Mouse (Mus musculus) hindbrain, embryonic 12.5 days (tissue): ENCODE results near the gene Rell1. TPM values are rescaled to one million over a fixed set of nuclear protein-coding genes. Genes with fewer than 3 reads are reported as not detected.
"Not testable (repeated sequence)": the region's sequence is repeated elsewhere in the genome, so short reads cannot be mapped to it uniquely, and the experiment has no call there.

Source experiments
- ATAC-seq: fragments of 200-750 bp; cut with Nextera tagmentation; 2 replicates; pipeline ENCODE4 v1.8.0; 2017; ENCODE audit warnings: moderate TSS enrichment; ENCODE audit not compliant: low FRiP score
- H3K27ac ChIP-seq: fragments of 300-500 bp; sonication (generic); 2 replicates; pipeline ENCODE4 v1.5.1; 2016; ENCODE audit warnings: mild to moderate bottlenecking
- H3K27me3 ChIP-seq: fragments of 300-500 bp; sonication (generic); 2 replicates; pipeline ENCODE4 v1.6.1; 2016; ENCODE audit warnings: mild to moderate bottlenecking
- H3K36me3 ChIP-seq: fragments of 300-500 bp; sonication (generic); 2 replicates; pipeline ENCODE4 v1.6.1; 2016; ENCODE audit warnings: mild to moderate bottlenecking
- H3K4me1 ChIP-seq: fragments of 300-500 bp; sonication (generic); 2 replicates; pipeline ENCODE4 v1.6.1; 2016
- H3K4me2 ChIP-seq: fragments of 300-500 bp; sonication (generic); replicated peaks from 2 replicates; pipeline ENCODE4 v1.6.1; 2016; ENCODE audit warnings: mild to moderate bottlenecking
- H3K4me3 ChIP-seq: fragments of 300-500 bp; sonication (generic); 2 replicates; pipeline ENCODE4 v1.5.1; 2016; ENCODE audit warnings: mild to moderate bottlenecking
- H3K9ac ChIP-seq: fragments of 300-500 bp; sonication (generic); 2 replicates; pipeline ENCODE4 v1.6.1; 2016; ENCODE audit warnings: mild to moderate bottlenecking, moderate library complexity
- H3K9me3 ChIP-seq: fragments of 300-500 bp; sonication (generic); replicated peaks from 2 replicates; pipeline ENCODE4 v1.6.1; 2016; ENCODE audit warnings: mild to moderate bottlenecking
- WGBS: fragments of 180-500 bp; shearing (Covaris S2); methylation state at CpG from one replicate; pipeline ENCODE4 v1.1.7; 2016; 5-methylcytosine and 5-hydroxymethylcytosine counted together
- polyA plus RNA-seq: library from polyadenylated mRNA; unstranded; fragments of >200 nt; fragmentation: Nextera tagmentation; extraction: Ambion mirVana; gene quantifications from 2 replicates; pipeline ENCODE4 v1.2.1, GENCODE M21; 2016

Rell1 gene
- polyA plus RNA-seq, 1 experiment from 2014 or later, result 15.5 TPM

DNA sequence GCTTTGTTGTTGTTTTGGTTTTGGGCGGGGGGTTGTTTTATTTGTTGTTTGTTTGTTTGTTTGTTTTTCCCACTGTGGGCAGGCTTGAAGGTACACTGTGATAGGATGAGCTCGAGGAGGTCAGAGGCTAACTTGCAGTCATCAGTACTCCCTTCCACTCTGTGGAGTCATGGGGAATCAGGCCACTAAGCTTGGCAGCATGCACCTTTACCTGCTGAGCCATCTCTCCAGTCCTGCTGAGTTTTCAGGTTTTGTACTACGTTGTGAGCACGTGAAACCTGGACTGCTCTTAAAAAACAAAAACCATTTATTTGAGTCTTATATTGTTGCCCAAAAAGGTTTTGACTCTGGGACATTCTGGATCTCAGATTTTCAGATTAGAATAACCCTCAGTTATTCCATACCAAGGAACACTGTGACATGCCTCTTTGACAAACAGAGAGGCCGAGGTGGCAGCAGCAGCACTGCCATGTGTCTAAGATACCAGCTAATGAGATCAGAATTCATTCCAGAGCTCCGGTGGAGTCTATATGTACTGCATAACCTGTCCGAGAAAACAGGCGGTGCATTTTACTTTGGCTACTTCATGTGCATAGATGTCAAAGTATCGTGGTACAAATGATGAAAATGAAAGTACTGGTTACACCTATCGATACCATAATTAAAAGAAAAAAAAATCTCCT is 52.1 kb downstream of the Rell1 start:
- Histone ChIP-seq H3K9ac (no peak overlapping the region), H3K27me3 (no peaks in the 10 kb centered on the region), H3K9me3 (no peaks in the 10 kb centered on the region), H3K4me2 (no peak overlapping the region), H3K27ac (no peak overlapping the region), H3K4me1 (no peaks in the 10 kb centered on the region), H3K4me3 (no peak overlapping the region), H3K36me3 (no peaks in the 10 kb centered on the region)
- no peak for ATAC-seq
- 92% methylated on average over 10 of the region's 10 CpGs for WGBS

DNA sequence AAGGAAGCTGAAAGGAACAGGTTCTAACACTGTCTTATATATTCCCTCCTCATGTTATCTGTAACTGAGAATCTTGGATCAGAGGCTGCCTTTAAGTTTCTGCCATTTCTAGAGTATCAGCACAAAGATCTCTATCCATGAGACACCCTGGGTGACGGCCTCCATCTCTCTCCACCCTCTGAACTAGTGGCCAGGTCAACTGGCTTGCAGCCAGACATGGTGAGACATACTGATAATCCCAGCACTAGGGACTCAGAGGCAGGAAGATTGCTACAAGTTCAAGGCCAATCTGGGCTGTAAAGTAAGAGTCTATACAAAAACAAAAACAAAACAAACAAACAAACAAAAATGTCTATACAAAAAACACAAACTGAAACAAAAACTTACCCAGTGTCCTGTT is 53.8 kb downstream of the Rell1 start:
- no peaks in the 10 kb centered on the region for H3K9me3 ChIP-seq
- no peaks in the 10 kb centered on the region for H3K27me3 ChIP-seq
- no peak overlapping the region for H3K4me2 ChIP-seq
- H3K36me3 ChIP-seq, result no peaks in the 10 kb centered on the region
- H3K4me3 ChIP-seq, result no peak overlapping the region
- 80% methylated on average over 1 of the region's 1 CpGs for WGBS
- H3K27ac ChIP-seq, result no peak overlapping the region
- H3K9ac ChIP-seq, result no peak overlapping the region
- no peaks in the 10 kb centered on the region for H3K4me1 ChIP-seq
- no peak for ATAC-seq

GRCm38 (mm10) chr5:63910171-63910960 is 58.3 kb downstream of the Rell1 start:
- Histone ChIP-seq H3K36me3 (no peaks in the 10 kb centered on the region), H3K27ac (no peak overlapping the region), H3K4me3 (no peak overlapping the region), H3K4me2 (no peak overlapping the region), H3K4me1 (no peaks in the 10 kb centered on the region), H3K9me3 (no peaks in the 10 kb centered on the region), H3K27me3 (no peaks in the 10 kb centered on the region), H3K9ac (no peak overlapping the region)
- ATAC-seq, result no peak
- WGBS, result 83% methylated on average over 10 of the region's 10 CpGs

GRCm38 (mm10) chr5:63907513-63907912 is 61.2 kb downstream of the Rell1 start:
- Histone ChIP-seq H3K9ac (no peak overlapping the region), H3K4me1 (no peaks in the 10 kb centered on the region), H3K4me3 (no peak overlapping the region), H3K4me2 (no peak overlapping the region), H3K36me3 (no peaks in the 10 kb centered on the region), H3K27me3 (no peaks in the 10 kb centered on the region), H3K27ac (no peak overlapping the region), H3K9me3 (no peaks in the 10 kb centered on the region)
- 69% methylated on average over 4 of the region's 4 CpGs for WGBS
- no peak for ATAC-seq

- no peak overlapping the region for H3K9ac ChIP-seq
- H3K36me3 ChIP-seq, result no peaks in the 10 kb centered on the region
- H3K27me3 ChIP-seq, result no peaks in the 10 kb centered on the region
- H3K4me1 ChIP-seq, result no peaks in the 10 kb centered on the region
- WGBS, result 46% methylated on average over 13 of the region's 13 CpGs
- no peak overlapping the region for H3K4me3 ChIP-seq
- no peak overlapping the region for H3K4me2 ChIP-seq
- no peak overlapping the region for H3K27ac ChIP-seq
- H3K9me3 ChIP-seq, result no peaks in the 10 kb centered on the region
- ATAC-seq, result peak; percentile 60
Observed at GRCm38 (mm10) chr5:63906149-63907093, 62.3 kb downstream of the Rell1 start.

- Histone ChIP-seq H3K4me3 (no peak overlapping the region), H3K36me3 (no peaks in the 10 kb centered on the region), H3K9me3 (no peaks in the 10 kb centered on the region), H3K4me2 (no peak overlapping the region), H3K9ac (no peak overlapping the region), H3K27ac (no peak overlapping the region), H3K27me3 (no peaks in the 10 kb centered on the region), H3K4me1 (no peaks in the 10 kb centered on the region)
- 88% methylated on average over 3 of the region's 3 CpGs for WGBS
- ATAC-seq, result no peak
Observed at GRCm38 (mm10) chr5:63903329-63903728, 65.4 kb downstream of the Rell1 start.

DNA sequence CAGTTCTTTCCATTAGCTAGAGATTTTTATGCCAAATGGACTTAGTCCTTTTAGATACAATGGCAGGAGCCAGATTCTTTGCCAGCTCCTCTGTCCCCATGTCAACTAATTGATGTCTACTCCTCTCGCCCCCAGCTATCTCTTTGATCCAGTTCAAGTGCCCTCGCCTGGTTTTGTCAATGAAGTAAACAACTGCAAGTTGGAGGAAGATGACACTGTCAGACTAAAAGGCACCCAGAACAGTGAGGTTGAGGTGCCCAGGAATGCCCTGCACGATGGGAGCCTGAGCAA is 70.9 kb downstream of the Rell1 start:
- no peak for ATAC-seq
- H3K9ac ChIP-seq, result no peak overlapping the region
- H3K4me1 ChIP-seq, result no peaks in the 10 kb centered on the region
- no peaks in the 10 kb centered on the region for H3K36me3 ChIP-seq
- 90% methylated on average over 3 of the region's 3 CpGs for WGBS
- H3K4me2 ChIP-seq, result no peak overlapping the region
- no peaks in the 10 kb centered on the region for H3K27me3 ChIP-seq
- no peak overlapping the region for H3K4me3 ChIP-seq
- no peaks in the 10 kb centered on the region for H3K9me3 ChIP-seq
- no peak overlapping the region for H3K27ac ChIP-seq

- not testable (repeated sequence) for H3K27me3 ChIP-seq, H3K4me3 ChIP-seq, H3K9me3 ChIP-seq, H3K4me2 ChIP-seq, H3K4me1 ChIP-seq, H3K36me3 ChIP-seq, ATAC-seq, H3K27ac ChIP-seq, H3K9ac ChIP-seq
- WGBS, result 88% methylated on average over 5 of the region's 5 CpGs
Observed at GRCm38 (mm10) chr5:63897001-63897819, 71.5 kb downstream of the Rell1 start.

DNA sequence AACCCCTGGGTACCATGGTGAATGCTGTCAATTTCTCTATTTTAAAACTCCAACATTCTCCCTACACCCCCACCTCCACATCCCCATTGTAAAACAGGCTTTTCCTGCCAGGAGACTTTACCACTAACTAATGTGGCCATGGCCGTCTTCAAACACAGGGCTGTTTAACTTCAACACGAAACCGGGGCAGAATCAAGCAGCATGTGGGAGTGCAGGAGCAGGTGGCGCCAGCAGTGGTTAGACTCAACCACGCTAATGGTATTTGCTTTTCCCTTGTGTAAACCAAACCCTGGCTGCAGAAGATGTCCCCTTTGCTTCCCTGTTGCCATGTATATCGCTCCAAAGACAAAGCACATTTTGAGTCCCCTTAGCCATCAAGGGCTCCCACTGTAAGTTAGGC is 76.8 kb downstream of the Rell1 start:
- Histone ChIP-seq H3K4me3 (no peak overlapping the region), H3K9me3 (0 out of 2 replicates have a peak, but pooled peaks cover 4% of the 10 kb centered on the region), H3K36me3 (no peaks in the 10 kb centered on the region), H3K4me1 (no peaks in the 10 kb centered on the region), H3K27me3 (no peaks in the 10 kb centered on the region), H3K4me2 (no peak overlapping the region), H3K27ac (no peak overlapping the region), H3K9ac (no peak overlapping the region)
- no peak for ATAC-seq
- 82% methylated on average over 6 of the region's 6 CpGs for WGBS

DNA sequence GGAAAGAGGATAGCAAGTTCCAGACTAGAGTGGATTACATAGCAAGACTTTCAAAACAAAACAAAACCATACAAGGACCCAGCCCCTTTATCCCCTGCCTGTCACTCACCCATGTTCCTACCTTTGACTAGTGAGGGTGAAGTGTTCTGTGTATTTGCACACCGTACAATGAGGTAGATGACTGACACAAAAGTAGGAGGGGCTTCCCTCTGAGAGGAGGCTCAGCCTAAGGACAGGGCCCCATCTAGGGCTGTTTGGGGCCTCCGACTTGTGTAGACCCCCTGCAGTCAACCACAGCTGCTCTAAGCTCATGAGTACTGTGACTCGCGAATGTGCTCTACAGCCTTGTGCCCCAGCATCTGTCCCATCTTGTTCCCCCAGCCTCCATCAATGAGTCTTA is 77.5 kb downstream of the Rell1 start:
- Histone ChIP-seq H3K36me3 (no peaks in the 10 kb centered on the region), H3K4me1 (no peaks in the 10 kb centered on the region), H3K4me2 (no peak overlapping the region), H3K4me3 (no peak overlapping the region), H3K9me3 (0 out of 2 replicates have a peak, but pooled peaks cover 4% of the 10 kb centered on the region), H3K9ac (no peak overlapping the region), H3K27me3 (no peaks in the 10 kb centered on the region), H3K27ac (no peak overlapping the region)
- ATAC-seq, result no peak
- 68% methylated on average over 4 of the region's 4 CpGs for WGBS

DNA sequence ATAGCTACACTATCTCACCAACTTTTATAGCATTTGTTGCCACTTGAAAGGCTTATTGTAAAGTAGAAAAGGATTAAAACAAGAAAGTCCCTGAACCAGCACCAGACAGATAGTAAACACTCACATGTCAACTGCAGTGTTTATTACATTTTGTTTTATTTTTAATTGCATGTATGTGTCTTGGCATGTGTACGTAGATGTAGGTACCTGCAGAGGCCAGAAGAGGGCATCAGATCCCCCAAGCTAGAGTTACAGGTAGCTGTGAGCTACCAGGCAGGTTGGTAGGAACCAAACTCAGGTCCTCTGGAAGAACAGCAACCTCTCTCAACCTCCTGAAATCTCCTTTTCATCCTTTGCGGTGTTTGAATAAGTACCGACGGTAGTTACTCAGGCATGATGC is 81.6 kb downstream of the Rell1 start:
- H3K4me1 ChIP-seq, result no peaks in the 10 kb centered on the region
- H3K4me2 ChIP-seq, result no peak overlapping the region
- H3K9me3 ChIP-seq, result 0 out of 2 replicates have a peak, but pooled peaks cover 4% of the 10 kb centered on the region
- no peak overlapping the region for H3K27ac ChIP-seq
- H3K36me3 ChIP-seq, result no peaks in the 10 kb centered on the region
- no peaks in the 10 kb centered on the region for H3K27me3 ChIP-seq
- 100% methylated on average over 4 of the region's 4 CpGs for WGBS
- no peak overlapping the region for H3K9ac ChIP-seq
- ATAC-seq, result no peak
- H3K4me3 ChIP-seq, result no peak overlapping the region

DNA sequence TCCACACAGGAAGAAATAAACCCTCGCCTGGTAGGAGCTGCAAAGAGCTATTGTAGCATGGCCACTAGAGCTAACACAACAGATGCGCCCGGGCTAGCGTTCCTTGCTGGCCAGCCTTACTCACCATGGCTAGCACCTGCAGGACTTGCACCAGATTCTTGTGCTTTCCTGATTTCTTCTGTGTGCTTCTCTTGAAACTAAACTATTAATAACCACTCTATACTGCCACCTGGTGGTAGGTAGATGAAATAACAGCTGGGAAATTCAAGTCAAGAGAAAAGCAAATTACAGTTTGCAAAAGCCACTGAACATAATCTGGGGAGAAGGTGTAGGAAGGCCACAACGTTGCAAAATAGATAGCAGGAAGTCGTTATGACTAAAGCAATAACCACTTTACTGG is 82.0 kb downstream of the Rell1 start:
- H3K27me3 ChIP-seq, result no peaks in the 10 kb centered on the region
- H3K9ac ChIP-seq, result no peak overlapping the region
- no peaks in the 10 kb centered on the region for H3K4me1 ChIP-seq
- ATAC-seq, result no peak
- H3K4me3 ChIP-seq, result no peak overlapping the region
- H3K36me3 ChIP-seq, result no peaks in the 10 kb centered on the region
- 0 out of 2 replicates have a peak, but pooled peaks cover 4% of the 10 kb centered on the region for H3K9me3 ChIP-seq
- H3K4me2 ChIP-seq, result no peak overlapping the region
- 39% methylated on average over 6 of the region's 6 CpGs for WGBS
- H3K27ac ChIP-seq, result no peak overlapping the region
